Mouse (Mus musculus): ENCODE results near the gene Banf1.
"Not testable (repeated sequence)": the region's sequence is repeated elsewhere in the genome, so short reads cannot be mapped to it uniquely, and the experiment has no call there.

- not testable (repeated sequence) for TF ChIP-seq GATA1, TAL1 (IDR thresholded peaks at IDR 0.05; ENCODE audit: low read length)
These were observed 34.1 kb upstream of the Banf1 start for GRCm38 (mm10) chr19:5401073-5401472.
